Mouse (Mus musculus) olfactory bulb, adult 2 months (tissue): ENCODE measurements around the gene Umad1.

Source experiments
- CTCF ChIP-seq: fragments of 200-500 bp; IDR thresholded peaks from 2 replicates; pipeline ENCODE4 v1.5.1; 2012; ENCODE audit warnings: low read depth, mild to moderate bottlenecking, low read length, moderate library complexity; ENCODE audit not compliant: insufficient read depth
- POLR2A ChIP-seq: fragments of 200-500 bp; IDR thresholded peaks from 2 replicates; pipeline ENCODE4 v1.6.1; 2012; ENCODE audit warnings: mild to moderate bottlenecking, low read depth, low read length, moderate library complexity; ENCODE audit not compliant: insufficient read depth

DNA sequence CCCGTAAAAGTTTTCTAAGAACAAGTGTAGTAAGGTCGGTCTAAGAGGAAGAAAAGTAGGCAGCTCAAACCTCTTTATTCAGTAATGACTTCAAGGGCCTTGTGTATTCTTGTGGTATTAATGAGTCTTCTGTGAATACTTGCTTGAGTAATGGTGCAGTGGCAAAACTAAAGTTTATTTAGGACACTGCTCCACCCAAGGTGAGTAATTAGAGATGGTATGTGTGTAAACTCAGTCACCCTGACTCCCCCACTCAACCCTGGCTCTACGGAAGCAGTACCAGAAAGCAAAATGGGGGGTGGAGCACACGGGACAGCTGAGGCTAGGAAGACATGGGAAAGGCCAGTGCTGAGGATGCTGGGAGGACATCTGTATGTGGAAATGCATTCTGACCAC lies 236.7 kb downstream of the Umad1 start:
- no peak for TF ChIP-seq CTCF
- TF ChIP-seq POLR2A = no peak
